Mouse (Mus musculus): ENCODE measurements at regions not wholly inside any gene's neighbourhood (a gene's known extent, or its start where the extent isn't known, plus 50 kb on each side); places are given as distances from the start of the nearest gene placed in this dataset.

- Histone ChIP-seq H3K4me2 (ENCODE audit: low read depth, low read length) (no peak overlapping the region), H3K27ac (ENCODE audit: low read length) (no peak overlapping the region), H3K4me1 (ENCODE audit: control insufficient read depth, insufficient read depth, low read length) (no peaks in the 10 kb centered on the region), H3K4me3 (ENCODE audit: low read length) (no peak overlapping the region), H3K9ac (ENCODE audit: low read depth, low read length) (no peak overlapping the region), H3K36me3 (ENCODE audit: control insufficient read depth, insufficient read depth, low read length) (no peaks in the 10 kb centered on the region), H3K27me3 (replicated peaks; ENCODE audit: control insufficient read depth, insufficient read depth, low read length) (no peaks in the 10 kb centered on the region), H3K9me3 (ENCODE audit: control insufficient read depth, low read length) (no peaks in the 10 kb centered on the region)
- ATAC-seq, result no peak
- WGBS, result 87% methylated on average over 1 of the region's 1 CpGs
Observed at GRCm38 (mm10) chr9:90884467-90884866, 477.7 kb upstream of the Zic4 start.

- ATAC-seq, result no peak
Observed at GRCm38 (mm10) chr9:90887405-90887804, 474.8 kb upstream of the Zic4 start.

GRCm38 (mm10) chr9:90890801-90891200 is 471.4 kb upstream of the Zic4 start:
- Histone ChIP-seq H3K4me3 (ENCODE audit: low read length) (no peak overlapping the region), H3K4me1 (ENCODE audit: control insufficient read depth, insufficient read depth, low read length) (no peaks in the 10 kb centered on the region), H3K9ac (ENCODE audit: low read depth, low read length) (no peak overlapping the region), H3K36me3 (ENCODE audit: control insufficient read depth, insufficient read depth, low read length) (no peaks in the 10 kb centered on the region), H3K9me3 (ENCODE audit: control insufficient read depth, low read length) (no peaks in the 10 kb centered on the region), H3K27ac (ENCODE audit: low read length) (no peak overlapping the region), H3K27me3 (replicated peaks; ENCODE audit: control insufficient read depth, insufficient read depth, low read length) (no peaks in the 10 kb centered on the region), H3K4me2 (ENCODE audit: low read depth, low read length) (no peak overlapping the region)
- 92% methylated on average over 4 of the region's 4 CpGs for WGBS
- no peak for ATAC-seq

More at GRCm38 (mm10) chr9:90887405-90887804, 474.8 kb upstream of the Zic4 start:
- H3K27ac ChIP-seq (ENCODE audit: low read length), result no peak overlapping the region
- H3K4me1 ChIP-seq (ENCODE audit: control insufficient read depth, insufficient read depth, low read length), result no peaks in the 10 kb centered on the region
- no peak overlapping the region for H3K4me2 ChIP-seq (ENCODE audit: low read depth, low read length)
- H3K36me3 ChIP-seq (ENCODE audit: control insufficient read depth, insufficient read depth, low read length), result no peaks in the 10 kb centered on the region
- H3K4me3 ChIP-seq (ENCODE audit: low read length), result no peak overlapping the region
- H3K9ac ChIP-seq (ENCODE audit: low read depth, low read length), result no peak overlapping the region
- 95% methylated on average over 3 of the region's 3 CpGs for WGBS
- H3K27me3 ChIP-seq (replicated peaks; ENCODE audit: control insufficient read depth, insufficient read depth, low read length), result no peaks in the 10 kb centered on the region
- H3K9me3 ChIP-seq (ENCODE audit: control insufficient read depth, low read length), result no peaks in the 10 kb centered on the region

GRCm38 (mm10) chr9:90892816-90893215 is 469.4 kb upstream of the Zic4 start:
- no peak overlapping the region for H3K4me2 ChIP-seq (ENCODE audit: low read depth, low read length)
- ATAC-seq, result no peak
- 62% methylated on average over 1 of the region's 1 CpGs for WGBS
- H3K9ac ChIP-seq (ENCODE audit: low read depth, low read length), result no peak overlapping the region
- H3K27me3 ChIP-seq (replicated peaks; ENCODE audit: control insufficient read depth, insufficient read depth, low read length), result no peaks in the 10 kb centered on the region
- H3K27ac ChIP-seq (ENCODE audit: low read length), result no peak overlapping the region
- H3K4me1 ChIP-seq (ENCODE audit: control insufficient read depth, insufficient read depth, low read length), result no peaks in the 10 kb centered on the region
- no peaks in the 10 kb centered on the region for H3K36me3 ChIP-seq (ENCODE audit: control insufficient read depth, insufficient read depth, low read length)
- no peaks in the 10 kb centered on the region for H3K9me3 ChIP-seq (ENCODE audit: control insufficient read depth, low read length)
- H3K4me3 ChIP-seq (ENCODE audit: low read length), result no peak overlapping the region

- Histone ChIP-seq H3K36me3 (ENCODE audit: control insufficient read depth, insufficient read depth, low read length) (no peaks in the 10 kb centered on the region), H3K9me3 (ENCODE audit: control insufficient read depth, low read length) (no peaks in the 10 kb centered on the region), H3K9ac (ENCODE audit: low read depth, low read length) (no peak overlapping the region), H3K4me2 (ENCODE audit: low read depth, low read length) (no peak overlapping the region), H3K27me3 (replicated peaks; ENCODE audit: control insufficient read depth, insufficient read depth, low read length) (no peaks in the 10 kb centered on the region), H3K4me1 (ENCODE audit: control insufficient read depth, insufficient read depth, low read length) (no peaks in the 10 kb centered on the region), H3K27ac (ENCODE audit: low read length) (no peak overlapping the region), H3K4me3 (ENCODE audit: low read length) (no peak overlapping the region)
- no peak for ATAC-seq
- 34% methylated on average over 5 of the region's 5 CpGs for WGBS
Observed at GRCm38 (mm10) chr9:90903557-90903956, 458.7 kb upstream of the Zic4 start.

- Histone ChIP-seq H3K4me1 (ENCODE audit: control insufficient read depth, insufficient read depth, low read length) (no peaks in the 10 kb centered on the region), H3K27ac (ENCODE audit: low read length) (no peak overlapping the region), H3K27me3 (replicated peaks; ENCODE audit: control insufficient read depth, insufficient read depth, low read length) (no peaks in the 10 kb centered on the region), H3K4me3 (ENCODE audit: low read length) (no peak overlapping the region), H3K4me2 (ENCODE audit: low read depth, low read length) (no peak overlapping the region), H3K36me3 (ENCODE audit: control insufficient read depth, insufficient read depth, low read length) (no peaks in the 10 kb centered on the region), H3K9ac (ENCODE audit: low read depth, low read length) (no peak overlapping the region), H3K9me3 (ENCODE audit: control insufficient read depth, low read length) (no peaks in the 10 kb centered on the region)
- ATAC-seq, result no peak
- 94% methylated on average over 5 of the region's 5 CpGs for WGBS
Observed at GRCm38 (mm10) chr9:90906106-90906505, 456.1 kb upstream of the Zic4 start.

- no peaks in the 10 kb centered on the region for H3K9me3 ChIP-seq (ENCODE audit: control insufficient read depth, low read length)
- H3K27ac ChIP-seq (ENCODE audit: low read length), result no peak overlapping the region
- ATAC-seq, result no peak
- WGBS, result 93% methylated on average over 7 of the region's 7 CpGs
- H3K9ac ChIP-seq (ENCODE audit: low read depth, low read length), result no peak overlapping the region
- no peaks in the 10 kb centered on the region for H3K36me3 ChIP-seq (ENCODE audit: control insufficient read depth, insufficient read depth, low read length)
- H3K4me1 ChIP-seq (ENCODE audit: control insufficient read depth, insufficient read depth, low read length), result no peaks in the 10 kb centered on the region
- H3K4me3 ChIP-seq (ENCODE audit: low read length), result no peak overlapping the region
- no peak overlapping the region for H3K4me2 ChIP-seq (ENCODE audit: low read depth, low read length)
- H3K27me3 ChIP-seq (replicated peaks; ENCODE audit: control insufficient read depth, insufficient read depth, low read length), result no peaks in the 10 kb centered on the region
Observed at GRCm38 (mm10) chr9:90906684-90907083, 455.5 kb upstream of the Zic4 start.

GRCm38 (mm10) chr9:90954613-90955012 is 407.6 kb upstream of the Zic4 start:
- H3K36me3 ChIP-seq (ENCODE audit: control insufficient read depth, insufficient read depth, low read length), result no peaks in the 10 kb centered on the region

GRCm38 (mm10) chr9:90961436-90961835 is 400.8 kb upstream of the Zic4 start:
- ATAC-seq, result no peak
- Histone ChIP-seq H3K4me3 (ENCODE audit: low read length) (no peak overlapping the region), H3K36me3 (ENCODE audit: control insufficient read depth, insufficient read depth, low read length) (no peaks in the 10 kb centered on the region), H3K4me1 (ENCODE audit: control insufficient read depth, insufficient read depth, low read length) (no peaks in the 10 kb centered on the region), H3K4me2 (ENCODE audit: low read depth, low read length) (no peak overlapping the region), H3K27ac (ENCODE audit: low read length) (no peak overlapping the region), H3K9me3 (ENCODE audit: control insufficient read depth, low read length) (no peaks in the 10 kb centered on the region), H3K9ac (ENCODE audit: low read depth, low read length) (no peak overlapping the region), H3K27me3 (replicated peaks; ENCODE audit: control insufficient read depth, insufficient read depth, low read length) (no peaks in the 10 kb centered on the region)
- WGBS, result 72% methylated on average over 4 of the region's 4 CpGs

More at GRCm38 (mm10) chr9:90954613-90955012, 407.6 kb upstream of the Zic4 start:
- Histone ChIP-seq H3K27ac (ENCODE audit: low read length) (no peak overlapping the region), H3K27me3 (replicated peaks; ENCODE audit: control insufficient read depth, insufficient read depth, low read length) (no peaks in the 10 kb centered on the region), H3K4me2 (ENCODE audit: low read depth, low read length) (no peak overlapping the region), H3K9me3 (ENCODE audit: control insufficient read depth, low read length) (no peaks in the 10 kb centered on the region), H3K4me3 (ENCODE audit: low read length) (no peak overlapping the region), H3K9ac (ENCODE audit: low read depth, low read length) (no peak overlapping the region), H3K4me1 (ENCODE audit: control insufficient read depth, insufficient read depth, low read length) (no peaks in the 10 kb centered on the region)
- ATAC-seq, result no peak

- Histone ChIP-seq H3K4me1 (ENCODE audit: control insufficient read depth, insufficient read depth, low read length) (no peaks in the 10 kb centered on the region), H3K4me3 (ENCODE audit: low read length) (no peak overlapping the region), H3K9me3 (ENCODE audit: control insufficient read depth, low read length) (no peaks in the 10 kb centered on the region), H3K4me2 (ENCODE audit: low read depth, low read length) (no peak overlapping the region), H3K27ac (ENCODE audit: low read length) (no peak overlapping the region), H3K9ac (ENCODE audit: low read depth, low read length) (no peak overlapping the region), H3K27me3 (replicated peaks; ENCODE audit: control insufficient read depth, insufficient read depth, low read length) (no peaks in the 10 kb centered on the region), H3K36me3 (ENCODE audit: control insufficient read depth, insufficient read depth, low read length) (no peaks in the 10 kb centered on the region)
- 61% methylated on average over 3 of the region's 3 CpGs for WGBS
- ATAC-seq, result no peak
Observed at GRCm38 (mm10) chr9:90964043-90964442, 398.2 kb upstream of the Zic4 start.
